Mouse (Mus musculus): ENCODE measurements around the gene Trim16. TPM values are rescaled to one million over a fixed set of nuclear protein-coding genes. Genes with fewer than 3 reads are reported as not detected.

Gene Trim16
- polyA plus RNA-seq, 1 experiment from 2014 or later = 5.7 TPM

DNA sequence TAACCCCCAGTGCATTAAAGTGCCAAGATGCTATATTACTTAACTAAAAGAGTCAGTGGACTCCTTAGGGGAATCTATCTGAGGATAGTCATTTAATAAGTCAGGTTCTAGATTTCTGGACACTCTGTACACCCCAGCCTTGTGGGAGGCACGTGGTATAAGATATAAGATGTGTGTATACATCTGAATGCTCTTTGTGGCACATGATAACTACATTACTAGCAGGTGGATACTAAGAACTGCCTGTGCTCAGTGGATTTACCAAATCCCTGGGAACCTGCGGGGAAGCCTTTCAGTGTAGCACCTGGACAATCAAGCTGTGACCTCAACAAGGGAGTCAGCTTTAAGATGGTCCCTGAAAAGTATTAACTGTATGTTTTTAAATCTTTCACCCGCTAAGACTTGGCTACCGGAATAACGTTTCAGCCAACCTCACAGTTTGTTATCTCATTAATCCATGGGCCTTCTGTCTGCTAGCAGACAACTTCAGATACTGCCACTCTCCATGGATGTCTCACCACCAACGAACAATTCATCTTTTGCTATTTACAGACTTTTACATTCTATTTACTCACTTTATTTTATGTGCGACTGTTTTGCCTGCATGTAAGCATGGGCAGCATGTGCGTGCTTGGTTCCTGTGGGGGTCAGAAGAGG is 49.8 kb downstream of the Trim16 start:
- Histone ChIP-seq H3K4me3 (no peak overlapping the region), H3K4me1 (no peaks in the 10 kb centered on the region), H3K9me3 (no peaks in the 10 kb centered on the region), H3K4me2 (no peak overlapping the region), H3K36me3 (no peaks in the 10 kb centered on the region), H3K27me3 (replicated peaks) (0 out of 2 replicates have a peak, but pooled peaks cover 4% of the 10 kb centered on the region), H3K9ac (no peak overlapping the region), H3K27ac (replicated peaks) (no peak overlapping the region)
- WGBS = 68% methylated on average over 8 of the region's 8 CpGs
- ATAC-seq (ENCODE audit: extremely low read depth, insufficient number of reproducible peaks, low FRiP score, low TSS enrichment) = no peak

DNA sequence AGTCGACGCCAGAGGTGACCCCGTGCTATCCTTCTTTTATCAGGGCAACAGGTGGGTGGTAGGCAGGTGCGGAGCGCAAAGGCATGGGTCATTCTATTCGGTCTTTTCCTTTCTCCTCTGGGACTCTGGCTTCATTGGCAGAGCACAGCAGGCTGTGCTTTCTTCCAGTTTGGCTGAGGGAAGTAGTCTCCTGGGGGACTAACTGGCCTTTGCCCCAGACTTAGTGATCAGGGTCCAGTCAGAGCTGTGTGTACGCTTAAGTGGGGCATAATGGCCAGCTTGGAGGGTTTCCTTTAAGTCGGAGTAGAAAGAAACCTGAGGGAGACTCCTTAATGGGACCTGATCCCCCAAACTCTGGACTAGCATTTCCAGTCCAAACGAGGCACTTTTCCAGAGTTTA is 53.4 kb downstream of the Trim16 start:
- H3K4me1 ChIP-seq = no peaks in the 10 kb centered on the region; the same call in 1 of the 2 replicates
- no peak overlapping the region for H3K27ac ChIP-seq (replicated peaks)
- WGBS = 67% methylated on average over 9 of the region's 9 CpGs
- no peak for ATAC-seq (ENCODE audit: extremely low read depth, insufficient number of reproducible peaks, low FRiP score, low TSS enrichment)
- no peak overlapping the region for H3K4me3 ChIP-seq
- H3K9ac ChIP-seq = no peak overlapping the region
- H3K4me2 ChIP-seq = no peak overlapping the region
- H3K9me3 ChIP-seq = no peaks in the 10 kb centered on the region
- no peaks in the 10 kb centered on the region for H3K36me3 ChIP-seq
- H3K27me3 ChIP-seq (replicated peaks) = 0 out of 2 replicates have a peak, but pooled peaks cover 4% of the 10 kb centered on the region

DNA sequence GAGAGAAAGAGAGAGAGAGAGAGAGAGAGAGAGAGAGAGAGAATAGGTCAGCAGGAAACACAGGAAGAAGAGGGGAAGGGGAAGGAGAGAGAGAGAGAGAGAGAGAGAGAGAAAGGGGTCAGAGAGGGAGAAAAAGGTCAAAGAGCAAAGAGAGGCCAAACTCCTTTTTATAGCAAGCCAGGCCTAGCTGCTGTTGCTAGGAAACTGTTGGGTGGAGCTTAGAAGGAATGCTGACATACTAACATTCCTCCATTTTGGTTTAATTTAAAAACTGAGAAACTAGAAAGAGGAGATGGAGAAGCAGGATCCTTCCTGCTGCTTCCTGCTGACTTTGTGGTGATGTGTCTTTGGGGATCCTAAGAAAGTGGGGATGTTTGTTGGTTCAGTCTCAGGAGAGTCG is 55.7 kb downstream of the Trim16 start:
- H3K4me3 ChIP-seq = no peak overlapping the region
- H3K27ac ChIP-seq (replicated peaks) = no peak overlapping the region
- H3K9ac ChIP-seq = no peak overlapping the region
- peaks cover 7% of the 10 kb centered on the region for H3K4me1 ChIP-seq
- no peaks in the 10 kb centered on the region for H3K36me3 ChIP-seq
- no peak for ATAC-seq (ENCODE audit: extremely low read depth, insufficient number of reproducible peaks, low FRiP score, low TSS enrichment)
- H3K27me3 ChIP-seq (replicated peaks) = 0 out of 2 replicates have a peak, but pooled peaks cover 4% of the 10 kb centered on the region
- no peak overlapping the region for H3K4me2 ChIP-seq
- 65% methylated on average over 1 of the region's 1 CpGs for WGBS
- no peaks in the 10 kb centered on the region for H3K9me3 ChIP-seq

DNA sequence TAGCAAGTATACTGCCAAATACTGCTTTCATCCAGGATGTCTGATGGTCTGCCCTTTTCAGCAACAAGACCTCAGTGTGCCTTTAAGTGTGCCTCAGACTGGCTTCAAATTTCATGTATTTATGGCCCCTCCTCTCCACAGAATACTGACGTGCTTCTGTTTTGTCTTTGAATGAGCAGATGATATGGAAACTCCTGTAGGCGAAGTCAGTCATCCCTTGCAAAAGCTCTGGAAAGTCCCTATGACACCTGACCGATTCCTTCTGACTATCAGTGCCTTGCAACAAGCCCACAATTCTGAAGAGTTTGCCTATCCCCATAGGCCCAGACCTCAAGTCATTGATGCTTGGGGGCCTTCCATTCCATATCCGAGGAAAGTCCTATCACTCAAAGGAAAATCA is 56.4 kb downstream of the Trim16 start:
- Histone ChIP-seq H3K4me2 (no peak overlapping the region), H3K9me3 (no peaks in the 10 kb centered on the region), H3K4me1 (peaks cover 7% of the 10 kb centered on the region), H3K36me3 (no peaks in the 10 kb centered on the region), H3K27me3 (replicated peaks) (0 out of 2 replicates have a peak, but pooled peaks cover 4% of the 10 kb centered on the region), H3K9ac (no peak overlapping the region), H3K4me3 (no peak overlapping the region), H3K27ac (replicated peaks) (no peak overlapping the region)
- ATAC-seq (ENCODE audit: extremely low read depth, insufficient number of reproducible peaks, low FRiP score, low TSS enrichment) = no peak
- WGBS = 71% methylated on average over 4 of the region's 4 CpGs

DNA sequence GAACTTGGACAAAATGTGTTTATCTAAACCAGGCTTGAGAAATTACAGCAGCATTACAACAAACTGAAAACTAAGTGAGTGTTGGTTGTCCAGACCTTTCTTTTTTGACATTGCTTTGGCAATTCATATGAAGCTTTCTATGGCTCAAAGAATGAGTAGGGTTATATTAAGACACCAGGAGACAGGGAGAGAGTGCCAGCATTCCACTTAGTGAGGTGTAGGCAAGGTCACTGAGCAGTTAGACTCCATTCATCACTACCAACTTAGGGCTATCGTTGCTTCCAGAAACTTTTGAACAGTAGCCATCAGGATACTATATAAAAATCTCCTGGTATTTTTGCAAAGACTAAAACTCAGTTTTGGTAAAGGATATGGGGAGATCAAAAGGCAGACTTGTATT is 57.4 kb downstream of the Trim16 start:
- ATAC-seq (ENCODE audit: extremely low read depth, insufficient number of reproducible peaks, low FRiP score, low TSS enrichment) = no peak
- WGBS = 59% methylated on average over 1 of the region's 1 CpGs

DNA sequence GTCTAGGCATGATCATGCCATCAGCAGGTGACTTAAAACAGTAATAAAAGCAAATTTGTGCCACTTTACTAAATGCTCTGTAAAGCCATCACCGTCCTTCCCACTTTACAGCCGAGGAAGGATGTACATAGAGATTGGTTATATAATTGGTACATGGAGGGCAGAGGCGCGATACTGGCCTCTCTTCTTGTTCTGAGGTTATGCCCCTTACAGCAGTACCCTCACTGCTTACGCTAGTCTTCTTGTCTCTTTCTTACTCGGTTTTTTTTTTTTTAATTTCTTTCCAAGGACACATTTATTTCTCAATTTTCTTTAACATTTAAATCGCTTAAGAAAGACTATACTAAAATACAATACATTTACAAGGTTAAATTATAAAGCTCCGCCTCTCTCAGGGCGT is 58.7 kb downstream of the Trim16 start:
- Histone ChIP-seq H3K4me2 (peak overlapping the region; percentile 74), H3K9ac (peak overlapping the region; percentile 76), H3K27me3 (replicated peaks) (no peaks in the 10 kb centered on the region), H3K36me3 (peaks cover 12% of the 10 kb centered on the region), H3K27ac (replicated peaks) (peak overlapping the region; percentile 62; the same call in 1 of the 2 replicates), H3K9me3 (no peaks in the 10 kb centered on the region), H3K4me1 (peaks cover 12% of the 10 kb centered on the region), H3K4me3 (peak overlapping the region; percentile 74)
- ATAC-seq (ENCODE audit: extremely low read depth, insufficient number of reproducible peaks, low FRiP score, low TSS enrichment) = no peak
- 26% methylated on average over 9 of the region's 9 CpGs for WGBS

More for the DNA sequence above, 57.4 kb downstream of the Trim16 start:
- Histone ChIP-seq H3K4me3 (no peak overlapping the region), H3K4me2 (no peak overlapping the region), H3K27ac (replicated peaks) (no peak overlapping the region), H3K9me3 (no peaks in the 10 kb centered on the region), H3K27me3 (replicated peaks) (0 out of 2 replicates have a peak, but pooled peaks cover 4% of the 10 kb centered on the region), H3K36me3 (0 out of 2 replicates have a peak, but pooled peaks cover 7% of the 10 kb centered on the region), H3K9ac (no peak overlapping the region), H3K4me1 (peaks cover 7% of the 10 kb centered on the region)

DNA sequence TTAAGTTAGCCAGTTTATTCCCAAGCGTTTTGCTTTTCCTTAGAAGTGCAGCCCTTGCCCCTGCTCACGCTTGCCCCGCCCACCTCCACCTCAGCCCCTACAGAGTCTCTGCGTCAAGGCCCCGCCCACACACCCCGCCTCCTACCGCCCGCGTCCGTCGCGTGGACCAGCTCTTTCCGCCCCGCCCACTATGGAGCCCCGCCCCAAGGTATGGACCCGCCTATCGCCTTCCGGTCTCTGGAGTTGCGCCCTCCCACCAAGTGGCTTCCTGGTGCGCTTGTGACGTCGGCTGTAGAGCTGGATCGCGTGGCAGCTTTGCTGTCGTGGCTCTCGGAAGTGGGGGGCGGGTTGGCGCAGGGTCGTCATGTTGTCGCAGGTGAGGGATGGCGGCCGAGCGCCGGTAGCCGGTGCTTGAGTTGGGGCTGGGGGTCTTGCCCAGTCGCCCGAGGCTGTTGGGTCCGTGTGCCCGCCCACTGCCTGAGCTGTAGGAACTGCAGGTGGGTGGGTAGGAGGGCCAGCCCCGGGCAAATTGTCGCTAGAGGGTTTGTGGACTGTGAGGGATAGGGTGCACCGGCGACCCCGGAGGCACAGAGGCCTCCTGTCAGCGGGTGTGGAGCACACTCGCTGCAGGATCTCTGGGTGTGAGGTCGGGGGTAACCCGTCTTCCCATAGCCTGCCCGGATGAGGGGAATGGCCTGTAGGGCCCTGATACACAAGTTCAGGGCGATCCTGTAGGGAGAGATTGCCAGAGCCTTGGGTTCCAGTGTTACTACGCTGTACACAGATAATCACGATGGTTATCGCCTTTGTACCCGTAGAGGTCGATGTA is 59.4 kb downstream of the Trim16 start, which contains the start of gene Tvp23b:
TSS of gene Tvp23b (plus strand) at position 236 of the 829 bp plus-strand sequence.
- Histone ChIP-seq H3K9me3 (no peaks in the 10 kb centered on the region), H3K27me3 (replicated peaks) (no peaks in the 10 kb centered on the region), H3K4me1 (peaks cover 12% of the 10 kb centered on the region), H3K27ac (replicated peaks) (peak within 1 kb of the TSS; percentile 86), H3K36me3 (peaks cover 19% of the 10 kb centered on the region), H3K9ac (peak within 1 kb of the TSS; percentile 96), H3K4me3 (peak within 1 kb of the TSS; percentile 74), H3K4me2 (peak within 1 kb of the TSS; percentile 74)
- WGBS = under 1% methylated on average over 55 of the region's 55 CpGs
- ATAC-seq (ENCODE audit: extremely low read depth, insufficient number of reproducible peaks, low FRiP score, low TSS enrichment) = peak; percentile 99

DNA sequence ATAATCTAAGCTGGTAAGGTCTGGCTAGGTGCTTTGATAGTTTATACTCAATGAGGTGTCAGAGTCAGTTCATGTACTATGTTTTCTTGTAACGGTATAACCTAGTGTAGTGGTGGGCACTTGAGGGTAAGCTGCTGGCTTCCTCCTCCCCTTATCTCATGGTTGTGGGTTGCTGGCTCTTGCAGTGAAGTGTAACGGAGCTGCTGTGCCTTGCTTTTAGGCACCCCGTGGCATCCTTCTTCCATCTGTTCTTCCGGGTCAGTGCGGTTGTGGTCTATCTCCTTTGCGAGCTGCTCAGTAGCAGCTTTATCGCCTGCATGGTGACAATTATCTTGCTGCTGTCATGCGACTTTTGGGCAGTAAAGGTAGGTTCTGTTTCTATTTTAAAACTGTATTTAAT is 63.4 kb downstream of the Trim16 start:
- Histone ChIP-seq H3K4me2 (no peak overlapping the region), H3K27ac (replicated peaks) (no peak overlapping the region), H3K4me3 (no peak overlapping the region), H3K9me3 (no peaks in the 10 kb centered on the region), H3K4me1 (peaks cover 15% of the 10 kb centered on the region), H3K36me3 (peaks cover 59% of the 10 kb centered on the region), H3K27me3 (replicated peaks) (no peaks in the 10 kb centered on the region), H3K9ac (no peak overlapping the region)
- 77% methylated on average over 8 of the region's 8 CpGs for WGBS
- no peak for ATAC-seq (ENCODE audit: extremely low read depth, insufficient number of reproducible peaks, low FRiP score, low TSS enrichment)

DNA sequence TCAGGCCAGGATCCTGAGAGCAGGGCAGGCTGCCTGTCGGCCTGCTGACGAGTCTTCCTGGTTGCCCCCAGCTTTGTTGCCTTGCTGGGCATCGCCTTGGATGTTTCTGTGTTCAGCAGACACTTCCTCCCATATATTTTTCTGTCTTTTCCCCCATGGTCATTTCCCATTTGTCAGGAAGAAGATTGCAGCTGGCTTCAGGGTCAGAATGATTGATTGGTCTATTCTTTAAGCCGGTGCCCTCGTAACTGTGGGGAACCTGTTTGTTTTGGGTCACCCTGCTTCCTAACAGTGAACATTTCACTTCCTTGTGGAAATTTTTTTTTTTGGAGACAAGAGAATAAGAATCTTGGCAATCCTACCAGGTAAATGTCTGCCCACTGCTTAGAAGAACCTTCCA is 65.3 kb downstream of the Trim16 start:
- no peak for ATAC-seq (ENCODE audit: extremely low read depth, insufficient number of reproducible peaks, low FRiP score, low TSS enrichment)
- no peaks in the 10 kb centered on the region for H3K9me3 ChIP-seq

DNA sequence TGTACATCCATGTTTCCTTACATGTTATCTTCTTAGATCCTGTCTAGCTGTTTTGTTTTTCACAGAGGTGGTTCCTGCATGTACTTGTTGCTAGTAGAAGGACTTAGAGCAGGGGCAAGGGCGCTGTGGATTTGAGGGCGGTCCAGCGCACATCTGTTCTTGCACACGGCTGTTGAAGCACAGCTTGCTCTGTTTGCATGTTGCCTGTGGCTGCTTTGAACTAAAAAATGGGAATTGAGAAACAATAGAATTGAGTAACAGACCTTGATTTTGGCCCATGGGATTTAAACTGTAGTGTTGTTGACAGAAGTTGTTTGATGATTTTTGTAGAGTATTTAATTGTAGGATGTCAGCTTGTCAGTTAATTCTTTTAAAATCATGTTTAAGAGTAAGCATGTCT is 70.8 kb downstream of the Trim16 start:
- ATAC-seq (ENCODE audit: extremely low read depth, insufficient number of reproducible peaks, low FRiP score, low TSS enrichment) = no peak
- Histone ChIP-seq H3K27me3 (replicated peaks) (no peaks in the 10 kb centered on the region), H3K4me3 (no peak overlapping the region), H3K4me2 (no peak overlapping the region), H3K4me1 (no peaks in the 10 kb centered on the region), H3K36me3 (peaks cover 92% of the 10 kb centered on the region), H3K27ac (replicated peaks) (no peak overlapping the region), H3K9ac (no peak overlapping the region), H3K9me3 (no peaks in the 10 kb centered on the region)
- 86% methylated on average over 4 of the region's 4 CpGs for WGBS

More for the DNA sequence above, 65.3 kb downstream of the Trim16 start:
- H3K4me3 ChIP-seq = no peak overlapping the region
- no peak overlapping the region for H3K4me2 ChIP-seq
- no peak overlapping the region for H3K27ac ChIP-seq (replicated peaks)
- H3K36me3 ChIP-seq = peaks cover 76% of the 10 kb centered on the region
- 77% methylated on average over 5 of the region's 5 CpGs for WGBS
- H3K4me1 ChIP-seq = peaks cover 10% of the 10 kb centered on the region; the same call in 1 of the 2 replicates
- no peaks in the 10 kb centered on the region for H3K27me3 ChIP-seq (replicated peaks)
- H3K9ac ChIP-seq = no peak overlapping the region

DNA sequence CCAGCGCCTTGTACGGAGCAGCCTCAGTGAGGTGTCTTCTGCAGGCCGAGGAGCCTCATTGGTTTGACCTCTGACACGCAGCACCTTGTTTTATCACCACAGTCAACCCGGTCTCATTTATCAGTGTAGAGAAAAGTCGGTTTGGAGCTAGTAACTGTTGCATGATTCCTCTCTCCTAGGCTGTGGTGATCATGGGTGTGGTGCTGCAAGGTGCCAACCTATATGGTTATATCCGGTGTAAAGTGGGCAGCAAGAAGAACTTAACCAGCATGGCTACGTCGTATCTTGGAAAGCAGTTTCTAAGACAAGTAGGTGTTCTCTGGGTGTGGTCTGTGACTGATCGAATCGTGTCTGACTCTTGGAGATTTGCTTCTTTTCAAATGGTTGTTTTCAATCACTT is 71.7 kb downstream of the Trim16 start:
- peaks cover 89% of the 10 kb centered on the region for H3K36me3 ChIP-seq
- 88% methylated on average over 11 of the region's 11 CpGs for WGBS
- no peak overlapping the region for H3K27ac ChIP-seq (replicated peaks)
- H3K9me3 ChIP-seq = no peaks in the 10 kb centered on the region
- ATAC-seq (ENCODE audit: extremely low read depth, insufficient number of reproducible peaks, low FRiP score, low TSS enrichment) = no peak
- H3K4me3 ChIP-seq = no peak overlapping the region
- H3K4me1 ChIP-seq = no peaks in the 10 kb centered on the region
- no peak overlapping the region for H3K4me2 ChIP-seq
- no peak overlapping the region for H3K9ac ChIP-seq
- H3K27me3 ChIP-seq (replicated peaks) = no peaks in the 10 kb centered on the region

All from heart, embryonic 13.5 days (tissue).